Mouse (Mus musculus) kidney, adult 9 months (tissue): ENCODE results near the gene Cbx4.

Experiments used
- DNase-seq: peaks from one replicate; pipeline ENCODE4 v3.0.0; 2022

The Cbx4 gene

DNA sequence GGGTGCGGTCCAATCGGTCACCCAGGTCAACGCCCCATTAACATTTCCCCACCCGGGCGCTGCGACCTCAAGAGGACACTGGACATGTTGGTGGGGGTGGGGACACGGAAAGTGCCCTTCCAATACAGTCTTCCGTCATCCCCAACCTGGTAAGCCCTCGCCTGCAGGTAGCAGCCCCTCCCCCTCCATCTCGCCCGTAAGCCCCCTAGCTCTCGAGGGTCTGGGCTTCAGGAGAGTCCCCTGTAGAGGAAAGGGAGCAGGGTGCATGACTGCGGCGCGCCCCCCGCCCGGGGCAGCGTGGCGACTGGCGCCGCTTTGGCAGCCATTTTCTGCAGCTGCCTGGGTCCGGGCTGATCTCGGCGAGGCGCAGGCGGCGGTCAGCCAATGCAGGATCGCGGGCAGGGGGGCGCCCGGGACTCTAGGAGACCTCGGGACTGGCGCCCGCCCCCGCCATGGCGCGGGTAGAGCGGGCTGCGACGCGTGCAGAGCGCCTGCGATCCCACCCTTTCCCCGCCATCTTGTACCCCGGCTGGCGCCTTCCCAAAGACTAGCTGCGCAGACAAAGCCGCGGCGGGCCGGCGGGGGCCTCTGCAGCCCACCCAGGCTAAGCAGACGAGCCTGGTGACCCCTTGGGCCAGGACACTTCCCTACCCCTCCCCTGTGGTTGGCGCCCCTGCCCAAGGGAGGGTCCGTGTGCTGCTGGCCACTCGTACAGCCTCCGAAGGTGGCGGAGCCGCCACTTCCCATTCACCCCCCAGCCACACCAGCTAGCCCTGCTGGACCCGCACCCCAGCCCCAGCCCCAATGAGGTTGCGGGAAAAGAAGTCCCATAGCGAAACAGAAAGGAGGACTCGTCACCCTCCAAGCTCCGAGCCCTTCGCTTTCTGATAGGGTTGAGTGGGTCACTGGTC is 29.5 kb downstream of the Cbx4 start:
- no peak for DNase-seq

DNA sequence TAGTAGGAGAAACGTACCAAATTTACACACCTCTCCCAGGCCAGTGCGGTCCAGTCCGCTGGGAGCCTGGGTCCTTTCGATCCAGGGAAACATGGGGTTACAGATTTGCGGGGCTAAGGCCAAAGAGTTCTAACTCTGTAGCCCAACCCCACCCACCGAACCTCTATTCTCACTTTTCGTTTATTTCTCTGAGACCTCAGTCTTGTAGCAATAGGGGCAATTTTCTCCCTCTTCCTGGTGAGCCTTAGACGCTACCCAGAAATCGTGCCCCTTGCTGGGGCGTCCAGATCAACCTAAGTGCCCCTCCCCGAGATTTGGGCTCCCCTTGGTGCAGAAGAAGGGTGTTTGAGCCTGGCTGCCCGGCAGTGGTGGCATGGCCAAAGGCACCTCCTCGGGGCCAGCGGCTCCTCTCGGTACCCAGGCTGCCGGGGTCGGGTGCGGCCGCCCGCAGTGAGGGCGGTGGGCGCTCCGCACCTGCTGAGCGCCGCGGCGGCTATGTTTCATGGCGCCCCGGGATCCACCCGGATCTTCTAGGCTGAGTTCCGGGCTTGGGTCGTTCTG is 30.4 kb downstream of the Cbx4 start:
- no peak for DNase-seq

DNA sequence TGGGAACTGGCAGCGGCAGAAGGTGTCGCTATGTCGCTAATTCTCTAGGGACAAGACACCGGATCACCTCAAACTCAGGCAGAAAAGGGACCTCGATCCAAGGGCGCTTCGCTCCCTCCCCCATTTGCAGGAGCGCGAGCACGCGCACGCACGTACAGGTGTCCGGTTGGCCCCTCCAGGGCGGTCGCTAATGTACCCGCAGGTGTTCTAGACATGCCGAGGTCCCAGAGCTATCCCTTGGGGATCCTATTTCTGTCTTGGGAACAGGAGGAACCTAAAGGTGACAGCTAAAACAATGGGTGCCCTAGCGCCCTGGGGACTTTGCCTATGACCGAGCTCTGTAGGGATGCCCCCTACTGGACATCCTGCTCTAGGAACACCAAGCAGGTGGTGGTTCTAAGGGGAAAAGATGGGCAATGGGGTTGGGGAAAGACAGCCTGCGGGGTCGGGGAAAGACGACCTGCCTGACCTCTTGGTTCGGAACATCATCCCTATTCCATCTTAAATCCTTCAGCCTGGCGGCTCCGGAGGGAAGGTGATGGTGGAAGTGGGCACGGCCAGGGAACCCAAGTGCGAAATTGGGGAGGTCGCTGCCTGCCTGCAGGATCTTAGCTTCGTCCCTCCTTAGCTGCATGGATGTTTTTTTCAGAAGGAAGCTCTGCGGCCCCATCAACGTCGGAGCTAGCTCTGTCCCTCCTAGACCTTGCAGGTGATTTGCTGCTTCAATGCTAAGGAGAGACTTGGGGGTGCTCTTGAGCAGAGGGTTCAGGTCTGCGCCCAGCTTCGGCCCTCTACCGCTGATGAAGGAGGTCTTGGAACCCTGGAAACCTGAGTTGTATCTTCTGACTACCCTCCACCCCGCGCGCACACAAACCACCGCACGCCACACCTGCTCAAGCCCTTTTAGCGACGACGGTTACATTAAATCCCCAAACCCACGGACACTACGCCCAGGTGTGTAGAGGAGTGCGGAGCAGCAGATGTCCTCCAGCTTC is 31.4 kb downstream of the Cbx4 start:
- peak; percentile 55 for DNase-seq

DNA sequence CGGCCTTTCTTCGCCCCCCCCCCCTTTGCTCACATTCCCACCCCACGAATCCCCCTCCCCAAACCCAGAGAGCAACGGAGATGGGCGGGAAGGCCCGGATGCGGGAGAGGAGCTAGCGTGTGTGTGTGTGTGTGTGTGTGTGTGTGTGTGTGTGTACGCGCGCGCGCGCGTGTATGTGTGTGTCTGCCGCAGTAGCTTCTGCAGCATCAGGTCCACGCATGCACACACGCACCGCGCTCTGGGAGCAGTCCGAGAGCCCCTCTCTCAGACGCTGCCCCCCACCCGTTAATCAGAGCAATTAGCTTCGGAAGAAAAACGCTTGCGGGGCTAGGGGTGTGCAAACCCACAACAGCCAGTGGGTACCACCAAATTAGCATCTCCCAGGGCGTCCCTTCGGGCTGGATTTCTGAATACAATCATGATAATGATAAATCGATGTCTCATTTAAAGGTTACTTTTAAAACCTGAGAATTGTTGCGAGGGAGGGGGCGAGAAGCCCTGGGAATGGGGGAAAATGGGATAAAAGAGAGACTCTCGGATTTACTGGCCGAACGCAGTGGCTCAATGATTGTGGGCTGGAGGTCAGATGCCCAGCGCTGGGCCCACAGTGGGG is 32.2 kb downstream of the Cbx4 start:
- DNase-seq, result no peak

DNA sequence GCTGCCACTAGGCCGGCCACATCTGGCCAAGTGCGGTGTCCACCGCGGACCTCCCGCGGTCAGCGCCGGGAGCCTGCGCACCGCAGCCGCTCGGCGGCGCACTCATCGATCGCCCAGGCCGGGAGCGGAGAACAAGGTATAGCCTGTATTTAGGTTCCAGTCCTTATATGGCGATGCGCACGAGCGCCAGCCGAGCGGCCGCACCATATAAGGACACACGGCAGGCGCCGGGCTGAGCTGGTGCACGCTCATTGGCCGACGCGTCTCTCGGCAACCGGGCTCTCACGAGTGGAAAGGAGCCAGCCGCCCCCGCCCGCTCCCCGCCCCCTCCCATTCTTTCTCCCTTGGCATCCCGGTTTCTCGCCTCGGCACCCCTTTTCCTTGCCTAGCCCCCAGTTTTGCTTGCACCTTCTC is 32.8 kb downstream of the Cbx4 start:
- peak; percentile 63 for DNase-seq

DNA sequence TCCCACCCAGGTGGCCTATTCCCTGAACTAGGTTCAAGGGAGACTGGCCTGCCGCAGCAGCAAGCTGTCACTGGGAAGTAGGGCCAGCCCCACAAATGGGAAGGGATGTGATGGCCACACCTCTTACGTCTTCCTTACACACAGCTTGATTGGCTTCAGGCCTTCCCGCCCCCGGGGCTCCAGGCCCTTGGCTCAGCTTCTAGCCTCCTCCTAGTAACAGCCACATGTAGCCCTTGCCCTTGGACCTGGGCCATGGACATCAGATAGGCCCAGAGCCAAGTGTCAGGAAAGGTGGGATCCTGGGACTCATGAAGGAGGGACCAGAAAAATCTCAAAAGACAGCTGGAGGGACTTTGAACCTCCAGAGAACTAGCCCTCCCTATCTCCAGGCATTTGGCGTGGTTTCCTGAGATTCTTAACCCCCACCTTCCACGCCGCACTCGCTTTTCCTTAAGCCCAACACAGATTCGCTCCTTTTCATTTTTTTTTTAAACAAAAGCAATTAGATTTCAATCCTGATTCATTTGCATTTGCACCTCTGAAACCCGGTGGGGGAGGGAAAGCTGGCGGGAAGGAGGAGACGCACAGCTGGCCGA is 33.3 kb downstream of the Cbx4 start:
- no peak for DNase-seq

DNA sequence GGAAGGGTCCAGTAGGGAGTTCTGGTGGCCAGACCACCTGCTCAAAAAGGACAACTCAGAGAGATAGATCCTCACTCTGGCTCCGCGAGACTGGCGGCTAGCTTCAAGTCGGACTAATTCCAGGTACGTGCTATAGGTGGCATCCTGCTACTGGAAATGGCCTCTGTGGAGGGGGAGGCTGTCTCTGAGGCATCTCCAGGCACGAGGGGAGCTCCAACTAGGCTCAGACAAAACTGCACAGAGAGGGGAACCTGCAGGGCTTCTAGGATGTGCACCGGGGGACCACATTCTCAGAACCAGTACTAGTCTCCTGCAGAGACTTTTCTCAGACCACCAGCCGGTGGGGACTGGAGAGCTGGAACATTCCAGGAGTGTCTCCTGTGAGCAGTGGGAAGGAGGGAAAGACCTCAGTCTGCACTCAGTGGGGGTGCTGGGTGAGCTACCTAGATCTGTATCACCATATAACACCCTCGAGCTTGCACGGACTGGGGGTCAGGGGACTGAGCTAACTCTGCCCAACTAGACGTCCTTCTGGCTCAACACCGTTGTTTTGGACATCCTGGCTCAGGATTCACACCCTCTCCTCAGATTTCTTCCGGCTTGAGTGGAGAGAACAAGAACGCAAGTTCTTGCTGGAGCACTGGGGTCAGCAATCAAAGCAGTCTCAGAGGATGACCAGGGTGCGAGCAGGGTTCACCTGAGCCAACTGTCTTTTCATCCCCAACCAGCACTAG is 33.9 kb downstream of the Cbx4 start:
- peak; percentile 63 for DNase-seq

DNA sequence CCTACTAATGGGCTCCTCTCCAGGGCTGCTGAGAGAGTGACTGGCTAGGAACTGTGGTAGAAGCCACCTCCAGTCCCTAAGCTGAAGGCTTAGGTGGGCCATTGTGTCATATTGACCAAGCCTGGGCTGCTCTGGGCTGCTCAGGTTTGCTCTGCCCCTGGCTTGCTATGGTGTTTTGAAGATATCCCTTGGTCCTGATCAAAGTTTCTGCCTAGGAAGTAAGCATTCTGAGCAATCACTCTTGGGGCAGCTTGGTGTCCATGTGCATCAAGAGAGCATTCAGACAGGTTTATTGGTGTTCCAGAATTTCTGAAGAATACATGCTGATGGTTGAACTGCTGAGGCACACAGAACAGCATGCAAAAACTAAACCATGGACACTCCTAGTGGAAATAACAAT is 34.6 kb downstream of the Cbx4 start:
- no peak for DNase-seq

DNA sequence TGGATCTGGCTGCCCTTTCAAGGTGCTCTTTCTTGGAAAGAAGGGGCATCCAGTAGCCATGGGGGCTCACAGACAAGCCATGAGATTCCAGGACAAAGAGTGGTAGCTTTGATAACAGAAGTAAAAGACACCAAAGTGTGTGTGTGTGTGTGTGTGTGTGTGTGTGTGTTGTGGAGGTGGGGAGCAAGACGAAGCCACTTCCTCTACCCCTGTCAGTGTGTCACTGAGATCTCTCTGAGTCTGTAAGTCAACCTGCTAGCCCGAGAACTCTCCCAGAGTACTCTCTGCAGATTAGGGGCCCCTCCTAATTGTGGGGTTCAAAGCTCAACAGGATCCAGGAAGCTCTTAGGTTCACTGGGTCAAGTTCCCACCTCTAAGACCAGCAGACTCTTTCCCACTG is 35.7 kb downstream of the Cbx4 start:
- DNase-seq, result no peak

DNA sequence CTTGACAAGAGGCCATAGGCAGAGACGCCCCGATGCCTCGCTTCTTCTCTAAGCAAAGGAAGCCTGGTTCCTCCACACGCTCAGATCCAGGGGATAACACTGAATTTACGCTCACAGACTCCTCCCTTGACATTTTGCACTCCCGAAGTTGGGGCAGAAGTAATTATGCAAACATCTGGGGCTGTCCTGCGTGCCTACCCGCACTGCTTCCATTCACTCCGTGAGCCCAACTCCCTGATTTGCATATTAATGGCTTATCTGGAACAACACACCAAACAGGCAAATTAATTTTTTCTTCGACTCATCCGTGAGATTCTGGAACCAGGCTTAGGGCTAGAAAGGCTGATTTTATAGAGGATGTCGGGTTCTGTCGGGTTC is 37.9 kb downstream of the Cbx4 start:
- DNase-seq, result no peak

DNA sequence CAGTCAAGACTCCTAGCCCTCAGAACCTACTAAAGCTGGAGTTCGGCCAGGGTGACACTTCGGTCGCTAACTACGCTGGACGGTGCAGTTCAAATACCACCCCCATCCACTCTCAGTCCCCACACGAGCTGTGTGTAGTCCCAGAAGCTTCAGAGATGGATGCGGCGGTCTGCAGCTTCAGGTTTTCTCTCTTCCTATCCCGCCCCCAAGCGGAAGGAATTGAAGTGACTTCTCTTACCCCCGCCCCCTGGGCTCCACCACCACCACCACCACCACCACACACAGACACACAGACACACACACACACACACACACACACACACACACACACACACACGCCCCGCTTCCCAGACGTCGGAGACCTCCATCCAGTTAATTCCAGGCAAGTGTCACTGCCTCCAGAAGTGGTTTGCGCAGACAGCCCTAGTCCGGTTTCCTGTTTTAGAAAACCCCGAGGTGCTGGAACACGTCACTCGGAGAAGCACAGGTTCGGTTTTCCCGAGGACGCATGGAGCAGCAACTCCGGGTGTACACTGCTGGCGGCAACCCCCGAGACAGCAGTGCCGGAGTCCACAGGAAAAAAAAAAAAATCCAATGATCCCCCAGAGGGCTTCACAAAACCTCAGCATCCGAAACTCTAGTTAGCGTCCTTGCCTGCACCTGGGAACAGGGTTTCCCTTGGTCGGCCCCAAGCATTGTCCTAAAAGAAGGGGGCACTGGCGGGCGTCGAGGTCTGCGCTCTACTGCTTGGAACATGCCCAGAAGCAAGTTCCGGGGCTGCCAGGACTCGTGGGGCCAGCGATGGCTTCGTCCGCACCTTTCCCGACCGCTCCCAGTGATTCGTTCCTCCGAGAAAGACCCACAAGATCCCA is 38.5 kb downstream of the Cbx4 start:
- no peak for DNase-seq

DNA sequence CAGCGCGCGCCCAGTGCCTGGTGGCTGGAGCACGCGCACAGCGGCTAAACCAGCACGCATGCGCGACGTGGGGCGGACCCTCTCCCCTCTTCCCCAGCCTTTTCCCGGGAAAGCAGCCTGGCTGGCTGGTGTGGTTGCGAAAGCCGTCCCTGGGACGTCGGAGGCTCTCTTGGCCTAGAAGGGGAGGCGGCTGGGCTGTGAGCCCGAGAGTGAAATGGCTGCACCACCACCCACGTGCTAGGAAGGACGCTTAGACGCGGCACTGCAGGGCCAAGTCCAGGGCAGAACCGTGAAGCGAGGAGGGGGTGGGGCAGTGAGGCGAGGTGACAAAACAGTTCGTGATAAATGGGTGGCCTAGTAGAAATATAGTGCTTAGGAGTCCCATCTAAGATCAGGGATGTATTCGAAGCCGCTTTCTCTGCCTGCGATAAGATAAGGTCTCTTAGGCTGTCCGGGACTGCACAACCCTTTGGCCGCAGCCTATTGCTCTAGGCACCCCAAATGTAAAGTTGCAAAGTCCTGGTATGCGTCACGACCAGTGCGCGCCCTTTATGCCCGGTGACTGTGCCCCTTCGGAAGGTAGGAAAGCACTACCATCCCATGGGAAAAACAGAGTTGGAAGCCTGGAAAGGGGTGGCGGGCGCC is 39.3 kb downstream of the Cbx4 start:
- peak; percentile 75 for DNase-seq

DNA sequence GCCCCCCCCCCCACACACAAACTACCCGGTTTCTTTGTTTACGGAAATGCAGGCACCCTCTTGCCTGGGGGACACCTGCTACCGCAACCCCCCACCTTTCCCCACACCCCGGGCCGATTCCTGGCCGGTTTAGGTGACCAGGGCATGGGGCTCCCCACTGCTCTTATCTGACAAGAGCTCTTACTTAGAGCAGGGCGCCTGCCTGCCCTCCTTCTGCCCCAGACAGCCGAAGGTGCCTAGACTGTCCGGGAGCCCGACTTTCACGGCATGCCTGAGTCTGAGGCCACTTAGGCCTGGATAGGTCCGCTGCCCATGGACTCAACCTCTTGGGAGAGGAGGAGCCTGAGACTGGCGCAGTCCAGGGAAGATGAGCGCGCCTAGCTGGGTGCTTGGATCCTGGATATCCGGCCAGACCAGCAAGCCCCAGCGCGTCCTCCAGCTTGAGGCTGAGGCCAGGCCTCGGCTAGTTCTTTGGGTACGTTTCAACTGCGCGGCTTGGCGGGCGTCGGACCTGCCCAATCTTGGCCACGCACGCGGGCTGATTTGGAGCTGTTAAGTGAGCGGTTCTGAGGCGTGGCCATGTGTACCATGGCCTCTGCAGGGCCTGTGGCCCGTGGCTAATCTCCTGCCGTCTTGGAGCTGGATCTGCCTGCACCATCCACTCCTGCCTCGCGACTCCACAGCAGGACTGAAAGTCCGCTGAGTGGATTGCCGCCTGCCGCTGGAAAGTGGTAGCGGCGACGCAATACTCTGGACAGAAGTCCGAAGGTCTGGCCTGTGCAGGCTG is 41.3 kb downstream of the Cbx4 start:
- DNase-seq, result peak; percentile 85

DNA sequence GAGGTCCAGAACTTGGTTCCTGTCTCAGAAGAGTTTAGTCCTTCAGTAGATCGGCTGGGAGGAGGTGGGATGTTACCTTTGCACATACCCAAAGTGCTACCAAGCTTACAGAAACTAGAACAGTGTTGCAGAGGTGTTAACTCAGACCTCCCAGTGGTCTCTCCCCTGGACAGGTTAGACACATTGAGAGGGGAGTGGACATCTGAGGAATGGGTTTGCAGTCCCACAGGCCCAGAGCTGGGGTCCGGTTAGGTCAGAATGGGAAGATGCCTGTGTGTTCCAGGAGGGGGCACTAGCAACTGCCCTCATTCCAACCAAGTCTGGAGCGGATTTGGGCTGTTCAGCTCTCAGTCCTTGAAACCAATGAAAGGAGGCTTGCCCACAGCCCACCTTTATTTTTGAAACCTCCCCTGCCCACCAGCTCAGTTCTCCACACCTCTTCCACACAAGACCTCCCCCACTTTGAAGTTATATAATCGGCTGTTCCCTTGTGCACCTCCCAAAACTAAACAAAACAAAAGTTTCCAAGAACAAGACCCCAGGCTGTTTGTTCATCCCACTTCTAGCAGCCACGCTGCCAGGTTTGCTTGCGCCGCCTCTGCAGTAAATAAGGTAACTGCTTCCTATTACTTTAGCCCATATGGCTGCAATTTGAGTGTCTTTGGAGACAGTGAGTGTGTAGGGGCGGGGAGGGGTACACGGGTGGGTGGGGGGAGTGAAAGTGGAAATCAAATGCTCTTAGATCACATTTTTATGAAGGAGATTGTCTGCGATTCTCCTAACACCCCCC is 42.1 kb downstream of the Cbx4 start:
- DNase-seq, result no peak

DNA sequence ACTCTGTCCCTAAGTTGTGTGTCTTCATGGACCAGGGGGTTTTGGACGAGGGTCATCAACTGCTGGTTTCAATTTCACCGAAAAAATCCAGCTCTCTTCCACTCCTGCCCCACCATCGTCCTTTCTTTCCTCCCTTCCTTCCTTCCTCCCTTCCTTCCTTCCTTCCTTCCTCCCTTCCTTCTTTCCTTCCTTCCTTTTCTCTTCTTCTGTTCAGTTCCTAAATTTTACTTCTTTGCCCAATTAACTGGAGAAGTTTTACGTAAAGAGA is 42.8 kb downstream of the Cbx4 start:
- no peak for DNase-seq

DNA sequence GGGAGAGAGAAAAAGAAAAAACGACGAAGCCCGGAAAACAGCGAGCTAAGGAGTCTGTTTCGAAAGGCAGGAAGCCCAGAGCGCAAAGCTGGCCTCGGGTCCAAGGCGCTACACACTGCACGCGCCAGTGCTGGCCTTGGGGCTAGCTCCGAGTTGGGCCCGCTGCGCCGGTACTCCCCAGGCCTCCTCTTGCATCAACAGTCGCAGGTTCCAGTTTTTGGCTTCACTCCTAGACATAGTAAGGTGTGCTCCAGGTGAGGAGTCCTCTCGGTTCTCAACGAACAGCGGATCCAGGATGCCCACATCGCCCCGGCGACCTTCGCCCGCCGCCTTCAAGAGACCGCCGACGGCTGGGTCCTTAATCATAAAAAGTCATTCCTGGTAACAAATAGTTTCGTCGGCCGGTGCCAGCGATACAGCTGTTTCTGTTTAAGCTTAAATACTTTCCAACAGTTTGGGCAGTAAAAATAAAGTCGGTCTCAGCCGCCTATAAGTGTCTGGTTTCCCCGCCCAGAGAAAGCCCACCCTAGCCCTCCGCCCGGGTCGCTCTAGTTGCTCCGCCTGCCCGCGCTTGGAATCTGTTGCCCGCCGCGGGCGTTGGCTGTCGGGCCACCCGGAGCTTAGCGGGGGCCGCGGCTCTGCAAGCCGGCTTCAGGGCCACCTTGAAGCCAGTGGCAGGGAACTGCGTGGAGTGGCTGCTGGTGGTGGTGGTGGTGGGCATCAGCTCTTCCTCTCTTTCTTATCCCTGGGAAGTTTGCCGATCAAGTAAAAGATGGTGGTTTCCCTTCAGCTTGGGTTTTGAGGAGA is 43.4 kb downstream of the Cbx4 start:
- no peak for DNase-seq

DNA sequence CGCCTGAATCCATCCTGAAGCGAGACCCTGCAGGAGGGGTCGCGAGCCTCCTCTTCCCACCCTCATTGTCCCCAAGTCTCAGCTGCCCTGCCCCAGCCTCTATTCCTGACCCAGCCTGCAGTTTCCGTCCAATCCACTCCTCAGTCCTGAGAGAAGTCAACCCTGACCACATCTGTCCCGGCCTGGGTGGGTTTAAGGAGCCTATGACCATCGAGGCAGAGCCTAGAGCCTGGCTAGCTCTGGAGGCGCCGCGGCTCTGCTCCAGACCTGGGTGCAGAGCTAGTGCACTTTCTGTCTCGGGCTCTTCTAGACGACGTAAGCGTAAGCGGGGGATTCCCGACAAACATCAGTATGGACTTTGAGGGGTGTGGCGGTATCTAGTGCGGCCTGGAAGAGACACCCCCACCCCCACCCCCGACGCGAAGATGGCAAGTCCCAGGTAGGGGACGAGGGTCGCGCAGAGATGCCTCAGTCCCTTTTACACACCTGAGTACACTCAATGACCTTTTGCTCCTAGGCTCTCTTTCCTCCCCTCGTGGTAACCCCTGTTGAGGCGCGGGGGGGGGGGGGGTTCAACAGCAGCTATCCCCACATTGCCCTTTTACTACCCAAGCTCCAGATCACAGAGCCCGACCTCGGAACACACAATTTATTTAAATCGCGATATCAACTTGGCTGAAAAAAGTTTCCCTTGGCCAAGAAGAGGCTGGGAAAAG is 44.1 kb downstream of the Cbx4 start:
- no peak for DNase-seq
